Mouse (Mus musculus) heart, embryonic 14.5 days (tissue): ENCODE results near the gene Rsph3b. TPM values are rescaled to one million over a fixed set of nuclear protein-coding genes. Genes with fewer than 3 reads are reported as not detected.
"Not testable (repeated sequence)": the region's sequence is repeated elsewhere in the genome, so short reads cannot be mapped to it uniquely, and the experiment has no call there.

ENCODE experiments used
- ATAC-seq: fragments of 200-750 bp; cut with Nextera tagmentation; 2 replicates; pipeline ENCODE4 v1.8.0; 2017; ENCODE audit warnings: low read depth, moderate TSS enrichment; ENCODE audit not compliant: insufficient number of reproducible peaks, insufficient read depth, low FRiP score
- H3K27ac ChIP-seq, 2 experiments: fragments of 200-500 bp in 1 of 2; fragments of 300-500 bp in 1 of 2; sonication (generic) in 1 of 2; replicated peaks in 1 of 2; 2 replicates each; pipeline ENCODE4 v1.5.1; 2012 to 2014; ENCODE audit warnings: low read depth in 2 of 2, low read length in 2 of 2, control low read depth in 1 of 2, mild to moderate bottlenecking in 1 of 2, mixed read lengths in 1 of 2; ENCODE audit not compliant: control insufficient read depth in 1 of 2, insufficient read depth in 1 of 2
- H3K27me3 ChIP-seq: fragments of 300-500 bp; sonication (generic); 2 replicates; pipeline ENCODE4 v1.6.1; 2014; ENCODE audit warnings: mild to moderate bottlenecking, low read length, control low read depth; ENCODE audit not compliant: control insufficient read depth, insufficient read depth
- H3K36me3 ChIP-seq: fragments of 300-500 bp; sonication (generic); 2 replicates; pipeline ENCODE4 v1.6.1; 2014; ENCODE audit warnings: mild to moderate bottlenecking, control low read depth, low read length, mixed read lengths; ENCODE audit not compliant: control insufficient read depth, insufficient read depth
- H3K4me1 ChIP-seq, 2 experiments: fragments of 200-500 bp in 1 of 2; fragments of 300-500 bp in 1 of 2; sonication (generic) in 1 of 2; 2 replicates each; pipeline ENCODE4 v1.6.1; 2012 to 2014; ENCODE audit warnings: low read length in 2 of 2, control low read depth in 1 of 2, mixed read lengths in 1 of 2; ENCODE audit not compliant: control insufficient read depth in 2 of 2, insufficient read depth in 2 of 2
- H3K4me2 ChIP-seq: fragments of 300-500 bp; sonication (generic); 2 replicates; pipeline ENCODE4 v1.6.1; 2014; ENCODE audit warnings: mild to moderate bottlenecking, low read length
- H3K4me3 ChIP-seq, 2 experiments: fragments of 200-500 bp in 1 of 2; fragments of 300-500 bp in 1 of 2; sonication (generic) in 1 of 2; 2 replicates each; pipeline ENCODE4 v1.5.1; 2012 to 2014; ENCODE audit warnings: low read length in 2 of 2, mild to moderate bottlenecking in 2 of 2, control low read depth in 1 of 2, low read depth in 1 of 2, moderate library complexity in 1 of 2; ENCODE audit not compliant: control insufficient read depth in 1 of 2, insufficient read depth in 1 of 2
- H3K9ac ChIP-seq: fragments of 300-500 bp; sonication (generic); 2 replicates; pipeline ENCODE4 v1.6.1; 2014; ENCODE audit warnings: mild to moderate bottlenecking, low read length
- H3K9me3 ChIP-seq: fragments of 300-500 bp; sonication (generic); 2 replicates; pipeline ENCODE4 v1.6.1; 2016; ENCODE audit warnings: low read length, control low read depth; ENCODE audit not compliant: control insufficient read depth
- WGBS: fragments of 180-500 bp; shearing (Covaris S2); extraction: QIAGEN DNeasy Blood & Tissue Kit; methylation state at CpG from one replicate; pipeline ENCODE4 v1.1.7; 2014; 5-methylcytosine and 5-hydroxymethylcytosine counted together
- polyA plus RNA-seq: library from polyadenylated mRNA; unstranded; fragments of >200 nt; fragmentation: Nextera tagmentation; extraction: Ambion mirVana; gene quantifications from 2 replicates; pipeline ENCODE4 v1.2.1, GENCODE M21; 2014

Gene Rsph3b
- polyA plus RNA-seq: 77.2 and 79.7 TPM in 2 replicates

GRCm38 (mm10) chr17:6947984-6948768 is at the start of gene Rsph3b:
Gene Rsph3b (minus strand): TSS chr17:6948682.
- H3K36me3 ChIP-seq, H3K27me3 ChIP-seq, H3K4me1 ChIP-seq, H3K9me3 ChIP-seq: not testable (repeated sequence)
- Histone ChIP-seq H3K4me2 (peak within 1 kb of the TSS; percentile 68), H3K27ac (peak within 1 kb of the TSS; percentile 88 to 90), H3K4me3 (peak within 1 kb of the TSS; percentile 58 to 73), H3K9ac (peak within 1 kb of the TSS; percentile 70)
- peak; percentile 96 for ATAC-seq
- under 1% methylated on average over 67 of the region's 73 CpGs for WGBS

- H3K4me1 ChIP-seq, H3K27me3 ChIP-seq, H3K9ac ChIP-seq, H3K27ac ChIP-seq, H3K4me3 ChIP-seq, H3K36me3 ChIP-seq, ATAC-seq, H3K4me2 ChIP-seq, H3K9me3 ChIP-seq: not testable (repeated sequence)
- WGBS: no CpG with 5 or more reads among the region's 7 CpGs
Observed at GRCm38 (mm10) chr17:6997778-6998490, 49.5 kb upstream of the Rsph3b start.

GRCm38 (mm10) chr17:6996826-6997225 is 48.3 kb upstream of the Rsph3b start:
- not testable (repeated sequence) for H3K4me1 ChIP-seq, H3K9me3 ChIP-seq, H3K36me3 ChIP-seq, H3K27ac ChIP-seq, ATAC-seq, H3K4me3 ChIP-seq, H3K9ac ChIP-seq, H3K4me2 ChIP-seq, H3K27me3 ChIP-seq
- WGBS: 84% methylated on average over 8 of the region's 8 CpGs

- H3K27ac ChIP-seq, H3K9ac ChIP-seq, ATAC-seq, H3K4me2 ChIP-seq, H3K9me3 ChIP-seq, H3K36me3 ChIP-seq, H3K27me3 ChIP-seq, H3K4me1 ChIP-seq, H3K4me3 ChIP-seq: not testable (repeated sequence)
- WGBS: no CpG with 5 or more reads among the region's 6 CpGs
Observed at GRCm38 (mm10) chr17:6995504-6995903, 47.0 kb upstream of the Rsph3b start.

- not testable (repeated sequence) for H3K27ac ChIP-seq, H3K9me3 ChIP-seq, H3K4me2 ChIP-seq, H3K9ac ChIP-seq, ATAC-seq, H3K4me3 ChIP-seq, H3K4me1 ChIP-seq, H3K36me3 ChIP-seq, H3K27me3 ChIP-seq
- WGBS: 93% methylated on average over 1 of the region's 1 CpGs
Observed at GRCm38 (mm10) chr17:6986118-6986517, 37.6 kb upstream of the Rsph3b start.

- H3K4me3 ChIP-seq, H3K4me1 ChIP-seq: not testable (repeated sequence)
Observed at GRCm38 (mm10) chr17:6980144-6980543, 31.7 kb upstream of the Rsph3b start.

GRCm38 (mm10) chr17:6979380-6979779 is 30.9 kb upstream of the Rsph3b start:
- not testable (repeated sequence) for ATAC-seq, H3K4me1 ChIP-seq

More at GRCm38 (mm10) chr17:6980144-6980543, 31.7 kb upstream of the Rsph3b start:
- not testable (repeated sequence) for H3K9me3 ChIP-seq, H3K27me3 ChIP-seq, H3K36me3 ChIP-seq, ATAC-seq, H3K4me2 ChIP-seq, H3K27ac ChIP-seq, H3K9ac ChIP-seq
- 95% methylated on average over 5 of the region's 8 CpGs for WGBS

More at GRCm38 (mm10) chr17:6979380-6979779, 30.9 kb upstream of the Rsph3b start:
- peak overlapping the region; percentile 57 for H3K4me2 ChIP-seq
- not testable (repeated sequence) for H3K27ac ChIP-seq, H3K9me3 ChIP-seq, H3K36me3 ChIP-seq, H3K27me3 ChIP-seq
- peak overlapping the region; percentile 52 to 68 for H3K4me3 ChIP-seq
- 17% methylated on average over 5 of the region's 5 CpGs for WGBS
- peak overlapping the region; percentile 78 for H3K9ac ChIP-seq
